Mouse (Mus musculus): ENCODE results near the gene Btbd35f10. TPM values are rescaled to one million over a fixed set of nuclear protein-coding genes. Genes with fewer than 3 reads are reported as not detected.
"Not testable (repeated sequence)": the region's sequence is repeated elsewhere in the genome, so short reads cannot be mapped to it uniquely, and the experiment has no call there.

The Btbd35f10 gene
- polyA plus RNA-seq (2015; fragmentation: Nextera tagmentation; extraction: Ambion mirVana), result not detected in 2 replicates

- H3K9me3 ChIP-seq; H3K36me3 ChIP-seq; H3K4me1 ChIP-seq; H3K27ac ChIP-seq (replicated peaks); H3K4me2 ChIP-seq (replicated peaks); H3K9ac ChIP-seq (replicated peaks); ATAC-seq (replicated peaks); H3K4me3 ChIP-seq; H3K27me3 ChIP-seq: not testable (repeated sequence)
- WGBS, result no CpG with 5 or more reads among the region's 3 CpGs
These were observed at the start of gene Btbd35f10 for GRCm38 (mm10) chrX:3752785-3753184. Gene Btbd35f10 (minus strand): TSS chrX:3752885.

Other genes starting within 250 kb of the Btbd35f10 start
- gene Btbd35f18, start 52.7 kb downstream of the Btbd35f10 start, polyA plus RNA-seq (2015; fragmentation: Nextera tagmentation; extraction: Ambion mirVana), result not detected in 2 replicates
- not detected in 2 replicates for gene Btbd35f16, start 204.1 kb upstream of the Btbd35f10 start, polyA plus RNA-seq (2015; fragmentation: Nextera tagmentation; extraction: Ambion mirVana)